Mouse (Mus musculus) cortical plate, adult 2 months (tissue): ENCODE measurements at regions not wholly inside any gene's neighbourhood (a gene's known extent, or its start where the extent isn't known, plus 50 kb on each side); places are given as distances from the start of the nearest gene placed in this dataset.

ENCODE experiments used
- H3K27ac ChIP-seq: fragments of 200-500 bp; 2 replicates; pipeline ENCODE4 v1.5.1; 2012; ENCODE audit warnings: low read length, control low read depth, inconsistent platforms; ENCODE audit not compliant: insufficient read depth
- H3K4me1 ChIP-seq: fragments of 200-500 bp; 2 replicates; pipeline ENCODE4 v1.6.1; 2011; ENCODE audit warnings: low read length; ENCODE audit not compliant: control insufficient read depth, insufficient read depth
- H3K4me3 ChIP-seq: fragments of 200-500 bp; 2 replicates; pipeline ENCODE4 v1.5.1; 2011; ENCODE audit warnings: mild to moderate bottlenecking, low read length, control low read depth; ENCODE audit not compliant: insufficient read depth
- CTCF ChIP-seq: fragments of 200-500 bp; IDR thresholded peaks from 2 replicates; pipeline ENCODE4 v1.5.1; 2011; ENCODE audit warnings: mild to moderate bottlenecking, control low read depth, low read length; ENCODE audit not compliant: insufficient read depth; ENCODE audit errors: extremely low read depth
- POLR2A ChIP-seq: fragments of 200-500 bp; IDR thresholded peaks from 2 replicates; pipeline ENCODE4 v1.6.1; 2011; ENCODE audit warnings: mild to moderate bottlenecking, low read length, control low read depth; ENCODE audit not compliant: insufficient read depth; ENCODE audit errors: extremely low read depth

DNA sequence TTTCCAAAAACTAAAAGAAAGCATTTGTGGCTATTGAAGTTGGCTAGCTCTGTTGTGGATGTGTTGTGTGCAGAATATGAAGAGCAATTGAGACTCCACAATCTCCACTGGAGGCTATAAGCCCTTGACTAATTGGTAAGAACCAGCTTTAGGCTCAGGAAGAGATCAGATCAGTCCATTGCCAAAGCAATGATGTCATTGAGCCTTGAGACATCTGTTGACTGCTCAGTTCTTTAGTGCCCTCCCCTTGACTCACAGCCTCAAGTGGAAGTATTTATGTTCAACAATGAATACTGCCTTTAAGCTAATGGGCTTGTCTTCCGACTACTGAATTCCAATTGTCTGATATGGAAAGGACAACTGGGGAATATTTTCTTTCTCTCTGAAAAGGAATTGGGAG, 2090.6 kb downstream of the 4930444P10Rik start:
- Histone ChIP-seq H3K27ac (no peak overlapping the region), H3K4me1 (no peaks in the 10 kb centered on the region), H3K4me3 (no peak overlapping the region)
- no peak for TF ChIP-seq CTCF
- no peak for TF ChIP-seq POLR2A

DNA sequence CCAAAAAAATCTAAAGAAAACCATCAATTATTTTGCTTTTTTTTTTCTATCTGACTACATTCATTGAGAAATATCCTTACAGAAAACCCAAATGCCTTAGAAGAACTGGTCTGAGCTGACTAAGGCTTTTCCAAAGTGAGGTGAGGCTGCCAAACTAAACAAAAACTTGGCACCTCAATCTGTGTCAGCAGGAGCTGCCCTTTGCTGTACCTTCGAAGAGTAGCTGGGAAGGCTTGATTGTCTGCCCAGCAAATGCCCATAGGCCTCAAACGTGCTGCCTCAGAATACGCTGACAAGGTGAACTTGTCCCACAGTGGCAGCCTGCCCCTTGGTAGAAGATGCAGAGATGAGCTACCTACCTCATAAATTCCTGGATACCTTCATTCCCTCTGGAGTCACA, 2091.7 kb downstream of the 4930444P10Rik start:
- TF ChIP-seq POLR2A (no peak), CTCF (no peak)
- H3K4me1 ChIP-seq, result no peaks in the 10 kb centered on the region
- H3K4me3 ChIP-seq, result no peak overlapping the region
- no peak overlapping the region for H3K27ac ChIP-seq

DNA sequence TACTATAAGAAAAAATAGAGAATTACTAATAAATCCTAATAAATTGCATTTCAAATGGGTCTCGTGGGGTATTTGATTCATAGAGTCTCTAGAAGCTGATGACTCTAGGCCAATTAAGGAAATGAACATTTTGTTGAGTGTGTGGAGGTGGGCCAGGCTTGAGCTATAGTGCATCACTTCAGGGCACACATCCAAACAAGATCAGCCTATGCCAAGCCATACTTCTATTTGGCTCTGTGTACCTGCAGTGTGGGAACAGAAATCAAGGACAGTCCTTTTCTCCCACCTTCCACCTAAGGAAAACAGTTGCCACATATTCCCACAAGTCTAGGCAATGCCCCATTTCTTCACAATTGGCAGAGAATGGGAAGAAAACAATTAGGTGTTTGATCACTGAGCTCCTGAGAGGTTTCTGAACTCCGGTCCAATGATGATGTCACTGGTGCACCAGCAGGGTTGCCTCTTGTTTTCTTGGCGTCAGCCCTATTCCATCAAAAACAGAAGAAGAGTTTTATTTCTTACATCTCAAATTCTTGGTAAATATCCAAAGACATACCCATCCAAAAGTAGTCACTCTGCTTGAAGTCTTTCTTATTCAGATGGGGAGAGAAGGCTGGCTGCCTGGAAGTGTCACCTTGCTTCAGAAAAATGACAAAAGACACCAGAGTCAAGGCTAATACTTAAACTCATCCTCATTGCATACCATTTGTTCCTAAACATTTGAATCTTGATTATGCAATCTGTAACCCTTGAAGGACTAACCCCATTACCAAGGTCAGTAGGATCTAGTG, 2092.3 kb downstream of the 4930444P10Rik start:
- no peaks in the 10 kb centered on the region for H3K4me1 ChIP-seq
- no peak for TF ChIP-seq CTCF
- TF ChIP-seq POLR2A, result no peak
- no peak overlapping the region for H3K4me3 ChIP-seq
- H3K27ac ChIP-seq, result no peak overlapping the region

DNA sequence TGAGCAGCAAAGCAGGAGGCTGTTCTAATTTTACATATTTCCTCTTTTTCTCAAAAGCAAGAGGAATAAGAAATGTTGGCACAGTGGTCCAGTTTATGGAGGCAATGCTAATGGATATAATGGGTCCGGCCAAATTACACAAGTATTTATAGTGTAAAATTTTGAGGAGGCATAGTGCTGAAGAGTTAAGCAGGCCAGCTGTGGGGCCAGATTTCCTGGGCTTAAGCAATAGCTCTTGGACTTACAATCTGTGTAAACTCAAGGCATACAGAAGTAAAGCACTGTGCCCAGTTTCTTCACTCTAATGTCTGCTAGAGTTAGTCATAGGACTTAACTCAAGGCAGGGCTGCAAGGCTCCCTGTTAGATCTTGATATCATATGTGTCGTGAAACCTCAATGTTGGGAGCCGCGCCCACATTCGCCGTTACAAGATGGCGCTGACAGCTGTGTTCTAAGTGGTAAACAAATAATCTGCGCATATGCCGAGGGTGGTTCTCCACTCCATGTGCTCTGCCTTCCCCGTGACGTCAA, 2094.9 kb downstream of the 4930444P10Rik start:
- no peak overlapping the region for H3K27ac ChIP-seq
- no peak overlapping the region for H3K4me3 ChIP-seq
- TF ChIP-seq POLR2A (no peak), CTCF (no peak)
- H3K4me1 ChIP-seq, result no peaks in the 10 kb centered on the region

DNA sequence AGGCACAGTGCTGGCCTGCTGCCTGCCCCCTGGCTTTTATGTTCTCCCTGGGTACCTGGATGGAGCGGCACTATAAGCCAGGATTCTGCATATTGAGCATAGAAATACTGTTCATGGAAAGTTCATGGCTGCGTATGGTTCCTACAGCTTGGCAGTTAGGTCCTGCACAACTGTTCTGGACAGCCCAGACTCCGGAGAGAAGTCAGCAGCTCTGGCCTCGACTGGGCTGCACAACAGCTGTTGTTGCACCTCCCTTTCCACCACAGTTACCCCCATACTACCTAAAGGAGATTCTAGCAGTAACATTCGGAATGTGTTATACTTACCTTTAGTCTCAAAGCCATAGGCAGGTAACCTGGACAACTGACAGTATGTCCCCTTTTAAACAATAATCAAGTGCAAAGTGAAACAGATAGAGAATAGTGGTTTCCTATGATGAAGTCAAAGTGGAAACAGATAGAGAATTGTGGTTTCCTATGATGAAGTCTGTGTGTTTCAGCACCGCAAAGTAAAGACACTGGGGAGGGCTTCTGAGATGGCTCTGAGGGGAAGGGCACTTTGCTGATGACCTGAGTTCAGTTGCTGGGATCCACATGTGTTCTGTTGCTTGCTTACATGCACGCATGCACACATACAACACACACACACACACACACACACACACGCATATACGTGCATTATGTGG, 2099.2 kb downstream of the 4930444P10Rik start:
- Histone ChIP-seq H3K27ac (no peak overlapping the region), H3K4me1 (no peaks in the 10 kb centered on the region), H3K4me3 (no peak overlapping the region)
- TF ChIP-seq CTCF (no peak), POLR2A (no peak)

DNA sequence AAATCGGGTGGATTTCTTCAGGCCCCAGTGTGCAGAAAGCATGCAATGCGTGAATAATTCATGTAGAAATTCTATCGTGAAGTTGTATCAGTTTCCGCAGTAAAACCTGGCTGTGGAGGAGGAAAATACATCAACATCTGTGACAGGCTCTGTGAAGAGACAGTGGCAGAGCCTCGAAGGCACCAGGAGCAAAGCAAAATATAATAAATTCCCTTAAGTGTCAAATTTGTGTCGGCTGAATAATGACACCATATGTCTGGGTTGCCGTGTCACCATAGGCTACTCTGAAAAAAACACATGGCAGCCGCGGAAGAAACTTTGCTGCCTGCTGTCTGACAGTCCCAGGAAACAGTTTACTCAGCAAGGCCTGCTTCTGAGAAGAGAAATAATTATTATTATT, 2100.1 kb downstream of the 4930444P10Rik start:
- no peak overlapping the region for H3K4me3 ChIP-seq
- H3K27ac ChIP-seq, result no peak overlapping the region
- H3K4me1 ChIP-seq, result no peaks in the 10 kb centered on the region
- TF ChIP-seq POLR2A (no peak), CTCF (no peak)

DNA sequence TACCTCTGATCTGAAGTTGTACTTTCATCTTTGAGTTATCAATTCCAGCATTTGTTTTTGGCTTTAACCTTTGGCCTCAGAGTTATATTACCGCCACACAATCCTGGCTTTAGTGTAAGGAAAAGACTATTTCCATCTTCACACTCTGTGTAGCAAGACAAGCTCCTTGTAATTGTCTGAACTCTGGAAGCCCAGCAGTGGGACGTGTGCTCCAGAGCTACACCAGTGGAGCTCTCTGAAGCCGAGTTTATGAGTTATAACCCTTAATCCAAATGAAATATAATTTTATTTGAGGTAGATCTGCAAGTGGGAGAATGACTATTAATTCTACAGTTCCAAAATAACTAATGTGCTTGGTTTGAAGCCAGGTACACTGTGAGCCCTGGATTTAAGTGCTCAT, 2103.8 kb downstream of the 4930444P10Rik start:
- no peaks in the 10 kb centered on the region for H3K4me1 ChIP-seq
- TF ChIP-seq POLR2A (no peak), CTCF (no peak)
- no peak overlapping the region for H3K27ac ChIP-seq
- no peak overlapping the region for H3K4me3 ChIP-seq

DNA sequence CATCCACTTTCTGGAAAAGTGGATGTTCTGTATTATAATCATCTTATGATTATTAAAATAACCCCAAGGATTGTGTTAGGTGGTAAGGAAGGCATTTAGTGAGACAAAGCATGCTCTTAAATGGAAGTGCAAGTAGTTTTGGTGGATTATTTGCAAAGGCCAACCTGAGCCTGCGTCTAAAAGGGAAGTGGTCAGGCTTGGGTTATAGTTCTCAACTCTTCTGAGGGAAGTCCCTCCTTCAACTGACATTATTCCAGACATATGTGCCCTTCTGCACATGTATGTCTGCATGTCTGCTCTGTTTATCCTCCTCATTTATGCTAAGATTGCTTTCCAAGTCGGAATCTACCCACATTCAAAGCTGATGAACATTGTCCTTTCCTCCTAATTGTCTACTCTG, 2108.3 kb downstream of the 4930444P10Rik start:
- H3K27ac ChIP-seq, result no peak overlapping the region
- no peaks in the 10 kb centered on the region for H3K4me1 ChIP-seq
- TF ChIP-seq CTCF (no peak), POLR2A (no peak)
- H3K4me3 ChIP-seq, result no peak overlapping the region

DNA sequence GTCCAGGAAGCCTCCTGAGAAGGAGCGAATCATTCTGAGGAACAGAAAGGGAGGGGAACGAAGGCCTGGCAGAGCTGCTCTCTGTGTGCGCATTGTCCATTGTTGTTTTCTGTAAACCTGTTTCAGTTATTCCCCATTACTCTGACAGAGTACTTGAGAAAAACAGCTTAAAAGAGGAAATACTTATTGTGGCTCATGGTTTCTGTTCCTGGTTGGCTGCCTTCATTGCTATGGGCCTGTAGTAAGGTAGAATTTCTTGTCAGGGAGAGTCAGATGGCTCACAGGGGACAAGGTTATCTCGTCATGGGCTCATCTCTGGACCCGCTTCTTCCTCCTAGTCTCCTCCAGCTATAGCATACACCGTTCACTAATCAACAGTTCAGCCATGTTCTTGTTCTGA, 2112.9 kb downstream of the 4930444P10Rik start:
- no peak for TF ChIP-seq CTCF
- H3K4me3 ChIP-seq, result no peak overlapping the region
- no peaks in the 10 kb centered on the region for H3K4me1 ChIP-seq
- no peak overlapping the region for H3K27ac ChIP-seq

DNA sequence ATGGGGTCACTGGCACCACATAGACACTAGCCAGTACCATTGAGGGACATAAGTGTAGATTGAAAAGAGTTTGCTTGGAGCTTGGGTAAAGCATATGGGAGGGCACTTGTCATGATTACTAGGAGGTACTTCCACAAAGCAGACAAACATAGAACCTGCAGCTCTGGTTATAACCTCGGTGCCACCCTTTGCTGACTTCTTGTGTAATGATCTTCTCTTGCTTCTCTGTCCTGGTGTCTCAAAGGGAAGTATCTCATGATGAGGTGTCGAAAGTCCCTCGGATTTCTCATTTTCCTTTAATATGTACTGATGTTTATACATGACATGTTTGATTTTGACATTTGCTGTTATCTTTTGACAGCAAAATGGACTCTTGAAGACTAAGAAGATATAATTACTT, 2114.5 kb downstream of the 4930444P10Rik start:
- no peak overlapping the region for H3K27ac ChIP-seq
- H3K4me3 ChIP-seq, result no peak overlapping the region
- TF ChIP-seq CTCF (no peak), POLR2A (no peak)
- H3K4me1 ChIP-seq, result no peaks in the 10 kb centered on the region
